Mouse (Mus musculus): ENCODE measurements around the gene Lpp. TPM values are rescaled to one million over a fixed set of nuclear protein-coding genes. Genes with fewer than 3 reads are reported as not detected.

Gene Lpp
- polyA plus RNA-seq, 1 experiment = not detected

DNA sequence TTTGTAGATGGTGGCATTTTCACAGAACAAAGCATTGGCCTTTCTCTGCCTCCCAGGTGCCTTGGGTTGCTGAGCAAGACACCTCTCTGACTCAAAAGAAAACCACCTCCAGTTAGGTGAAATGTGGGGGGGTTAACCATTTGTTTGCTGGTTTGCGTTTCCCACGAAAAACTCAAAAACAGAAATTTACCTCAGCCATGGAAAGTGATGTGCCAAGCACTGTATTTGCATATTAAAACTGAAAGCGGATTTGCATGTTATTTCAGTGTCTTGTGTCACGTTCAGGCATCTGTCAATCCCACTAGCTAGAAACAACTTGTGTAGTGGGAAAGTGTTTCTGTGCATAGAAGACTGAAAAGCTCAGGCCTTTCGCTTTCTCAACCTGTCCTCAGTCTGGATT lies 443.2 kb downstream of the Lpp start:
- H3K4me3 ChIP-seq (ENCODE audit: insufficient read depth, low read depth, low read length) = no peak overlapping the region
- 88% methylated on average over 5 of the region's 5 CpGs for WGBS
- no peak for TF ChIP-seq CTCF (IDR thresholded peaks at IDR 0.05; ENCODE audit: insufficient read depth, low read depth, low read length)
- no peak for TF ChIP-seq POLR2A (IDR thresholded peaks at IDR 0.05; ENCODE audit: insufficient read depth, low read depth, low read length)
- H3K27ac ChIP-seq (ENCODE audit: insufficient read depth, low read depth, low read length) = no peak overlapping the region
- H3K4me1 ChIP-seq (ENCODE audit: control insufficient read depth, insufficient read depth, low read length) = no peaks in the 10 kb centered on the region

DNA sequence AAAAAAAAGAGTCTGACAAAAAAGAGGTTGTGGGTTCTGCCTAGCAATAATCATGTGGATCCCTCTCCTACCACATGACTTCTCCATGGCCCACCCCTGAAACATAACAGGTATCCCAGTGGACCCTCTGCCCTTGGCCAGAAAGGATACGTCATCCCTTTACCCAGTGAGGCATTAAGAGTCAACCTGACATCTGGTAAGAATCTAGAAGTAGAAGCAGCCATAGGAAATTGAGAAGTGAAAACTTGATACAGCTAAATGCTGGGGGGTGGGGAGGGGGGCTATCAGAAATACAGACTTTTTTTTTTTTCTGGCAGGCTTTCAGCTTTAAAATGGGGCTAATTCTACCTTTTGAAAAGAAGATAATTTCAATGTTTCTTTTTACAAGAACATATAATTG lies 445.7 kb downstream of the Lpp start:
- WGBS = 97% methylated on average over 1 of the region's 1 CpGs
- TF ChIP-seq CTCF (IDR thresholded peaks at IDR 0.05; ENCODE audit: insufficient read depth, low read depth, low read length) = no peak
- no peak for TF ChIP-seq POLR2A (IDR thresholded peaks at IDR 0.05; ENCODE audit: insufficient read depth, low read depth, low read length)
- Histone ChIP-seq H3K4me3 (ENCODE audit: insufficient read depth, low read depth, low read length) (no peak overlapping the region), H3K4me1 (ENCODE audit: control insufficient read depth, insufficient read depth, low read length) (no peaks in the 10 kb centered on the region), H3K27ac (ENCODE audit: insufficient read depth, low read depth, low read length) (no peak overlapping the region)

DNA sequence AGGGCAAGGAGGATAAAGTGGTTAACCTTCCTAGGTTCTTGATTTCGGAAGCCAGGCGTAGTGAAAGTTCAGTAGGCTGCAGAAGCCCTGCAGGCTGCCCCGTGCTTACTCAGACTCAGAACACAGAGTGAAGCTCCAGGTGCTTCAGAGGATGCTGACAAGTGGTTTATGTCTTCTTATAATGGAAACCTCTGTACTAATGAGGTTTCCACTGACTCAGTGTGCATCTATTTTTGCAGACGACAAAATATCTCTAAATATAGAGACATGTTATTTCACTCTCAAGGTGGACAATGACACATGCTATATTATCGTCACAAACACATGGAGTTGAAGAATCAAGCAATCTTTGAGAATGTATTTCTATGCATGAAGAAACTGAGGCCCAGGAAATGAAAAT lies 446.8 kb downstream of the Lpp start:
- 86% methylated on average over 5 of the region's 5 CpGs for WGBS
- Histone ChIP-seq H3K4me1 (ENCODE audit: control insufficient read depth, insufficient read depth, low read length) (no peaks in the 10 kb centered on the region), H3K4me3 (ENCODE audit: insufficient read depth, low read depth, low read length) (no peak overlapping the region), H3K27ac (ENCODE audit: insufficient read depth, low read depth, low read length) (no peak overlapping the region)
- TF ChIP-seq POLR2A (IDR thresholded peaks at IDR 0.05; ENCODE audit: insufficient read depth, low read depth, low read length) (no peak), CTCF (IDR thresholded peaks at IDR 0.05; ENCODE audit: insufficient read depth, low read depth, low read length) (no peak)

DNA sequence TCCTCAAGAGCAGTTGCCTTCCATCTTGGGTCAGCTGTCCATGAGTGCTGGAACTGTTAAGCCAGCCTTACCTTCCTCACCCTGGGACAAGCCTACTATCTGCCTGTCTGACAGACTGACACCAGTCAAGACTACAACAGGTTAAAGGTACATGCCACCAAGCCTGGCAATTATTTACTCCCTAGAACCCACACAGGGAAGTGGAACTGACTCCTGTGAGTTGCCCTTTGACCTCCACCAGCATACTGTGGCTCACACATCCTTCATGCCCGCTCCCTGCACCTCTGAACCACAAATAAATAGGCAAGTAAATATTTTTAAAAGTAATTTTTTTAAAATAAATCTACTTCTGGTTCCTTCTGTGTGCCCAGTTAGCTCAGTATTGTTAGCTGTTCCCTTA lies 452.8 kb downstream of the Lpp start:
- Histone ChIP-seq H3K27ac (ENCODE audit: insufficient read depth, low read depth, low read length) (no peak overlapping the region), H3K4me3 (ENCODE audit: insufficient read depth, low read depth, low read length) (no peak overlapping the region), H3K4me1 (ENCODE audit: control insufficient read depth, insufficient read depth, low read length) (no peaks in the 10 kb centered on the region)
- WGBS = 94% methylated on average over 1 of the region's 1 CpGs
- TF ChIP-seq POLR2A (IDR thresholded peaks at IDR 0.05; ENCODE audit: insufficient read depth, low read depth, low read length) (no peak), CTCF (IDR thresholded peaks at IDR 0.05; ENCODE audit: insufficient read depth, low read depth, low read length) (no peak)

DNA sequence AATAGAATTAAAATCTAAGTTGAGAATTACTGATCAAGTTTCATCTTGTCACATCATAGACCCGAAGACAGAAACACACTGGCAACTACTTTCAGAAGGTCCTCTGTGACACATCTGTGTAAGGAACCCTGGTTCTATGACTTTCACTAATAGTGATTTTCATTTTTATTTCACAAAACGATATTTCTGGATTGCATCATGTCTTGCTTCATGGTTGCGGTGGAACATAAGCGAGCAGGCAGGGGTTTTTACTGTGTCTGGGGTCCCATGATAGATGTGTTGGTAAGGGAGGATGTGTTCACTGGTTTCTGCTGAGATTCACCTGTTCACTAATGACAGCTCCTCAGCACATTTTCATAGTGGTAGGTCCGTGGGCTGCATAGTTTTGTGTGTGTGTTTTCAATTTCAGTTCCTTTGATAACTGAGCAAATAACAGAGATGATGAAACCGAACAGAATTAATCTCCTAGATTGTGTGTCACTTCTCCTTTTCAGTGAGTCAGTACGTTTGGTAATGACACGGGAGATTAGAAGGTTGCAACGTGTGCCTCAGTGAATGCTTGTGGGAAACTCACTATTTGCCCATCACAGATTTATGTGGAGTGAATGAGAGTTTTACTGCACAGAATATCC lies 466.3 kb downstream of the Lpp start:
- no peak for TF ChIP-seq CTCF (IDR thresholded peaks at IDR 0.05; ENCODE audit: insufficient read depth, low read depth, low read length)
- no peak for TF ChIP-seq POLR2A (IDR thresholded peaks at IDR 0.05; ENCODE audit: insufficient read depth, low read depth, low read length)
- no peak overlapping the region for H3K4me3 ChIP-seq (ENCODE audit: insufficient read depth, low read depth, low read length)
- no peaks in the 10 kb centered on the region for H3K4me1 ChIP-seq (ENCODE audit: control insufficient read depth, insufficient read depth, low read length)
- H3K27ac ChIP-seq (ENCODE audit: insufficient read depth, low read depth, low read length) = no peak overlapping the region
- whole genome bisulfite sequencing = 91% methylated on average over 9 of the region's 9 CpGs

DNA sequence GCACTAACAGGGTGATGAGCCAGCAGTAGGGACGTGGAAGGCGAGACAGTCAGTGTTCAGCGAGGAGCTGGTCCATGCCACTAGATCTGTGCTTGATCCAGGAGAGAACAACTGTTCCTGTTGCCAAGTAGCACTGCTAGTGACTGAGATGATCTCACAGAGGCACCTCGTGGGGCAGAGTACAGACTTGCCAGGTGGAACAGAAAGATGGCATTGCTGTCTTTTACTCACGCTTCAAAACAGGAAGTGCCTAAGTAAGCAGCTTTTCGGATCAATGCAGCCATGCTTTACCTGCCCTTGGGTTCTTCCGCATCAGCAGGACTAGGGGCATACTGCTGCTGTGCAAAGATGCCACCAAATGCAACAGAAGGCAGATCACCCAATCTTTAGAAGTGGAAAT lies 467.1 kb downstream of the Lpp start:
- no peak overlapping the region for H3K4me3 ChIP-seq (ENCODE audit: insufficient read depth, low read depth, low read length)
- whole genome bisulfite sequencing = 90% methylated on average over 7 of the region's 7 CpGs
- no peak overlapping the region for H3K27ac ChIP-seq (ENCODE audit: insufficient read depth, low read depth, low read length)
- no peak for TF ChIP-seq CTCF (IDR thresholded peaks at IDR 0.05; ENCODE audit: insufficient read depth, low read depth, low read length)
- no peak for TF ChIP-seq POLR2A (IDR thresholded peaks at IDR 0.05; ENCODE audit: insufficient read depth, low read depth, low read length)
- H3K4me1 ChIP-seq (ENCODE audit: control insufficient read depth, insufficient read depth, low read length) = no peaks in the 10 kb centered on the region

DNA sequence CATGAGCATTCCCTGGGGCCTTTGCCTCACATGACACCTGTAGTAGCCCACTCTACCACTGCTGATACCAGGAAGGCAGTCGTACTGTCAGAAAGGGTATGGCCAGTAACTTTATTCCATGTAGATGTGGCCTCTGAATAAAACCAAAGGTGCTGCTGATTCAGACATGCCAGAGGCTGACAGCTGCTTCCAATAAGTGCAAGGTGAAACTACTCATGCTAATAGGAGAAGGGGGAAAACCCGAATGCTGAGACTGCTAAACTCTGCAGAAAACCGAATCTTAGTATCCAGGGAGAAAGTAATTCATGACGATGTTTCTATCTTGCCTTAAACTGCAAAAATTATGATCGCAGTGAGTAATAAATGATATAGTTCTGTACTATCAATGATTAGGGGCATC lies 468.1 kb downstream of the Lpp start:
- no peak for TF ChIP-seq POLR2A (IDR thresholded peaks at IDR 0.05; ENCODE audit: insufficient read depth, low read depth, low read length)
- no peak for TF ChIP-seq CTCF (IDR thresholded peaks at IDR 0.05; ENCODE audit: insufficient read depth, low read depth, low read length)
- Histone ChIP-seq H3K27ac (ENCODE audit: insufficient read depth, low read depth, low read length) (no peak overlapping the region), H3K4me3 (ENCODE audit: insufficient read depth, low read depth, low read length) (no peak overlapping the region), H3K4me1 (ENCODE audit: control insufficient read depth, insufficient read depth, low read length) (no peaks in the 10 kb centered on the region)
- WGBS = 90% methylated on average over 5 of the region's 5 CpGs

DNA sequence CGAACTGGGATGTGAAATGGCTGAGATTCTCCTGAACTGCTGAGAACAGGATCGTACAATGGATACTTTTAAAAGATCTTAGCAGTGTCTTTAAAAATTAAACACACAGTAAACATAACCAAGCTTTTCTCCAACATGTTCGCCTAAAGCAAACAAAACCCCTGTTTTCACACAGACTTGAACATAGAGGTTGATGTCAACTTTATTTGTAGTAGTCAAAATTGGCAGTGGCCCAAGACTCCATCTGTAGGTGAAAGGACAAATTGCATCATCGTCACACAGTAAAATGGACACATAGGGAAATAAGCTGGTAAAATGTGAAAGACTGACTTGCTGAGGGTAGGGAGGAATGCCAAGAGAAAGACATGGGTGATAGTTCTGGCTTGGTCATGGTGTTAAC lies 480.9 kb downstream of the Lpp start:
- WGBS = 76% methylated on average over 4 of the region's 4 CpGs

DNA sequence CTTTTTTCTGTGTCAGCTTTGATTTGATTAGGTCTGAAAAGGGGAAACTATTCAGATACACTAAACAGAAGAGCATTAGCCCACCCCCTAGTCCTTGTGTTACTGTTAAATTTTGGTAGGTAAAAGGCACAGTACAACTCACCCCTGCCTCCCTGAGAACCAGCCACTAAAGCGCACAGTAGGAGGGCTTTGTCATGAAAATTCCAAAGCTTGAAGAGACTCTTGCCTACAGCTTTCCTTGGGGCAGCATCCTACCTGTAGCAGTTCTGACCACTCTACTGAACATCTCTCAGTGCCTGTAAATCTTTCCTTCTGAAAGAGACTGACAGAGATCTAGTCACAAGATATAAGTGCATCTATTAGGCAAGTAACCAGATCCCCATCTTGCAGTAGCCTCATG lies 482.4 kb downstream of the Lpp start:
- Histone ChIP-seq H3K4me3 (ENCODE audit: insufficient read depth, low read depth, low read length) (no peak overlapping the region), H3K4me1 (ENCODE audit: control insufficient read depth, insufficient read depth, low read length) (no peaks in the 10 kb centered on the region), H3K27ac (ENCODE audit: insufficient read depth, low read depth, low read length) (no peak overlapping the region)
- no peak for TF ChIP-seq POLR2A (IDR thresholded peaks at IDR 0.05; ENCODE audit: insufficient read depth, low read depth, low read length)
- TF ChIP-seq CTCF (IDR thresholded peaks at IDR 0.05; ENCODE audit: insufficient read depth, low read depth, low read length) = no peak
- 91% methylated on average over 1 of the region's 1 CpGs for WGBS

More for the DNA sequence above, 480.9 kb downstream of the Lpp start:
- Histone ChIP-seq H3K4me3 (ENCODE audit: insufficient read depth, low read depth, low read length) (no peak overlapping the region), H3K27ac (ENCODE audit: insufficient read depth, low read depth, low read length) (no peak overlapping the region), H3K4me1 (ENCODE audit: control insufficient read depth, insufficient read depth, low read length) (no peaks in the 10 kb centered on the region)
- TF ChIP-seq POLR2A (IDR thresholded peaks at IDR 0.05; ENCODE audit: insufficient read depth, low read depth, low read length) (no peak), CTCF (IDR thresholded peaks at IDR 0.05; ENCODE audit: insufficient read depth, low read depth, low read length) (no peak)

DNA sequence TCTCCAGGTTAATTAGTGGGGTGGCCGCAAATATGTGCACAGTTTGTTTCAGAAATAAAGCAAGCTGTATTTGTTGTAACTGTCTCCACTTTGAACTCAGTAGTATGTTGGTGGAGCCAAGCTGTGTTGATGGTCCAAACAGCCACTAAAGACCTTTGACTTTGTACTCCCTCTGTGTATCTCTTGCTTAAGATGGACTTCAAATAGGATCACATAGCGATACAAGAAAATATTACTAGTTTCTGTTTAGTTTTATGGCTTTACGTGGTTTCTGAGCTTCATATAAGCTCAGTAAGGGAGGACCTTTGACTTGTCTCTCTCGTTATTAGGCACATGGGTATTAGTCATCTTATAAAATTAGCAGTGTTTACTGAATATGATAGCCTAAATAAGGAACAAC lies 485.7 kb downstream of the Lpp start:
- TF ChIP-seq POLR2A (IDR thresholded peaks at IDR 0.05; ENCODE audit: insufficient read depth, low read depth, low read length) = no peak
- no peak for TF ChIP-seq CTCF (IDR thresholded peaks at IDR 0.05; ENCODE audit: insufficient read depth, low read depth, low read length)
- H3K4me3 ChIP-seq (ENCODE audit: insufficient read depth, low read depth, low read length) = no peak overlapping the region
- 69% methylated on average over 4 of the region's 4 CpGs for WGBS
- no peak overlapping the region for H3K27ac ChIP-seq (ENCODE audit: insufficient read depth, low read depth, low read length)
- H3K4me1 ChIP-seq (ENCODE audit: control insufficient read depth, insufficient read depth, low read length) = no peaks in the 10 kb centered on the region
